Mouse (Mus musculus) testis, postnatal 10 days (tissue): Measurements from ENCODE around the gene Atp2a3.

Experiments used
- DNase-seq: peaks from one replicate; pipeline ENCODE4 v3.0.0; 2021; ENCODE audit warnings: low spot score

Atp2a3 gene

DNA sequence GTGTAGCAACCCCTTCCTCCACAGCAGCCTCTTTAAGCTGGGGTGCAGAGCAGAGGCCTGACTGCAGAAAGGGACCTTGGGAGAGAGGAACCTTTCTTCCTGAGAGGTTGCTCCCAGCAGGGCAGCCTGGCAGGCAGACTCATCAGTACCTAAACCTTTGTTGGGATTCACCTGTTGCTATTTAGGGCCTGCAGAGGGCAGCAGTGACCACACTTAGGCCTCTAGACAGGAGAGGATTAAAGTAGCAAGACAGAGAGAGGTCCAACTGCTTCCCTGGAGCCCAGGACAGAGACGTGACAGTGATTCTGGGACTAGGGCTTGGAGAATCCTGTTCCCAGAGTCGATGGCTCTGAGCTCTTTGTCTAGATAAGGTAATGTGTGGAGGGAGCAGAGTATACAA, 45.4 kb downstream of the Atp2a3 start:
- no peak for DNase-seq

DNA sequence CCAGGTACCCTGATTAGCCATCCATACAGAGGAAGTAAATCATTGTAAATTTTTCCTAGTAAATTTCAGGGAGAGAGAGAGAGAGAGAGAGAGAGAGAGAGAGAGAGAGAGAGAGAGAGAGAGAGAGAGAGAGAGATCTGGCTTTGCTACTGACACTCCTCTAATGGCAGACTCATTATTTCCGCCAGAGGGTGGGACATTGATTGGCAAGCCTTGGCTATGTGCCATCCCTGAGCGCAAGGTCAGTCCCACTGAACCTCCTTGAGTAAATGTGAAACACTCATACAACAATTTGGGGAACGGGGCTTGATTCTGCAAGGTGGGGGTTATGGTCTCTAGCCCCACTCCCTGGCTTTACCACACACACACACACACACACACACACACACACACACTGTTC, 46.1 kb downstream of the Atp2a3 start:
- DNase-seq = no peak

DNA sequence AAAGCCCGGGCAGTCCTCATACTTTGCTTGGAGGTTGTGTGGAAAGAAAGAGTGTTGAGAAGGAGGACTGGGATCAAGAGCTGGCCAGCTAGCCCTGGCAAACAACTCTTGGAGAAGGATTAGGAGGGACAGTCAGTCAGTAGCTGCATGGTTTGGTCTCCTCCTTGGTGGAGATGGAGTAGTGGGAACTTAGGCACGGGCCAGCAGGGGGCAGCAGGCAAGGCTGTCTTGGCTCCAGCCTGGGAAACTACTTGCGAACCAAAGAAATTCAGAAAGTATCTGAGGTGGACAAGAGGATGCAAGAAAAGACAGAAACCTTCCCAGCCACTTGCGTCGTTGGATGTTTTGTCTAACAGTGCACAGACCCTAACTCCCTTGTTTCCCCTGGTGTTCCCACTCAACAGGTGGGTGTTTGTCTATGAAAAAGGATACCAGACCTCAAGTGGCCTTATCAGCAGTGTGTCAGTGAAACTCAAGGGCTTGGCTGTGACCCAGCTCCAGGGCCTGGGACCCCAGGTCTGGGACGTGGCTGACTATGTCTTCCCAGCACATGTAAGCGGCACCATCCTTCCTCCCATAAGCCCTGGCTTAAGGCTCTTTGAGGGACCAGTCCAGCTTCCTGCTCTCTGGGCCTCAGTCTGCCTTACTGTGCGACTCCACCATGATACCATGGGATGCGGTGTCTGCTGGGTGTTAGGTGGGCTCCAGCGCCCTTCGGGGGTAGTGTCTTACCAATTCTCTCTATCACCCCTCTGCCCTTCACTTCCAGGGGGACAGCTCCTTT, 46.9 kb downstream of the Atp2a3 start:
- DNase-seq = peak; percentile 85

DNA sequence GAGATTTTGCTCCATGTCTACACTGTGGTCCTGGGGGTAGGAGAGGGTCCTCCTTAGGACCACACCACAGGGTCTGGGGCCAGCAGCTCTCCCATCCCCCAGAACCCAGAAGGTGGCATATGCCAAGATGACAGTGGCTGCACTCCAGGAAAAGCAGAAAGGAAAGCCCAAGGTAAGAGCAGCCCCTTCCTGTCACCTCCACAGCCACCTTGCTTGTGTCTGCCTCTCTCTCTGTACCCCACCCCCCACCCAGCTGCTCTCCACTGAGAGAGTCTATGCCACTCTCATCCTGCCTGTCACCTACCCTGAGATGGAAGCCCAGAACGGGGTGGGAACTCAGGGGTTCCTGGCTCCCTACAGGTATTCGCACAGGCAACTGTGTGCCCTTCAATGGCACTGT, 47.9 kb downstream of the Atp2a3 start:
- no peak for DNase-seq

DNA sequence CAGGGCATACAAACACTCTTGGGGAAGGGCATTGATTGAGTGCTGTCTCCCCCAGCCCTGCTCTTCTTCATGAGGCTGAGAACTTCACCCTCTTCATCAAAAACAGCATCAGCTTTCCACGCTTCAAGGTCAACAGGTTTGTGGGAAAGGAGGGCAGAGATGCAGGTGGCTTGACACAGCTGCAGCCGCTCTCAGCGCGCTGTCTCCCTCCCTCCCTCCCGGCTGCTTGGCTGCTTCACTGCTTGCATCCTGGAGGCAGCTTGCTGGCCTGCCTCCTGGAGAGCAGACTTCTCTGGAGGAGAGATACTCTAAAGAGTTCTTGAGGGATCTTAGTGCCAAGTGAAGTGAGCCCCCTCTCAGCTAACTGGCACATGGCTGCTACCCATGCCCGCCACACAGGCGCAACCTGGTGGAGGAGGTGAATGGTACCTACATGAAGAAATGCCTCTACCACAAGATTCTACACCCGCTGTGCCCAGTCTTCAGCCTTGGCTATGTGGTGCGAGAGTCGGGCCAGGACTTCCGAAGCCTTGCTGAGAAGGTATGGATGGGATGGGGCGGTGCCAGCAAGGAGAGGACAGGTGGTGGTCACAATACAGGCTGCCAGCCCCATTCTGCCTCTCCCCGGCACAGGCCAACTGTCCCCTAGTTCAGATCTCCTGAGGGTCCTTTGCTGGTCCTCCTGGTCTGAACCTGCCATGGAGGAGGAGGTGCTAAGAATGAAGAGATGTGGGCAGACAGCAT, 48.7 kb downstream of the Atp2a3 start:
- no peak for DNase-seq

DNA sequence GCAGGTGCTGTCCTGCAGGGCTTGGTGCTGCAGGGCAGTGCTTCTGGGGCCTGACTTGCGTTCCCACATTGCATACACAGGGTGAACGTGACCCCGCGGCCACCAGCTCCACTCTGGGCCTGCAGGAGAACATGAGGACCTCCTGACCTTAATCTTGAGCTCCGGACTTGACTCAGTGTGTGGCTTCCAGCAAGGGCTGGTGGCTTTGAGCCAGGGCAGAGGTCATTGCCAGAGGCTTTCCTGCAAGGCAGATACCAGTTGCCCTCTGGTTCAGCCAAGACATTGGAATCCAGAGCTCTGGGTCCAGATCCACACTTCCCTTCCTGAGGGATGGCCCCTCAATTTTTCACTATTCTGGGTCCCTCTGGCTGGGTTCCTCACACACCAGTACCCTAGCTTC, 53.0 kb downstream of the Atp2a3 start:
- no peak for DNase-seq

DNA sequence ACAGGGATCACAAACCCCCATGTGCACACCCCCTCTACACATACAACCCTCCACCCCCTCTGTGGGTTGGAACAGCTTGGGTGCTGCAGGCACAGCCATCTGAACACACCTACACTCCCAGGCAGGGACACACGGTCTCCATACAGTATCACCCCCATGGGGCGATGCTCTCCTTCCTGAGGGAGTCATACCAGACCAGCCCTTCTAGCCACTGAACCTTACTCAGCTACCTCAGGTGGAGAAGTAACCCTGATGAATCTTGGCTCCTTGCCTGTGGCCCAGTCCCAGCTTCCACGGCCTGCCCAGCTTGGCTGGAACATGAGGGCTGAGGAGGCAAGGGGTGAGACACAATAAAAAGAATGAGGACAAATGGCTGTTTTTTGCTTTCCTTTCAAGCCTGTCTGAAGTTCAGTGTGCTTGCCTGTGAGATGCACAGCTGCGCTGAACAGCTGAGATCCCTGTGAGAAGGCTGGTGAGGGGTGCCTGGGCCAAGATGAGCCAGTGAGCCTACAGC, 53.9 kb downstream of the Atp2a3 start:
- no peak for DNase-seq

DNA sequence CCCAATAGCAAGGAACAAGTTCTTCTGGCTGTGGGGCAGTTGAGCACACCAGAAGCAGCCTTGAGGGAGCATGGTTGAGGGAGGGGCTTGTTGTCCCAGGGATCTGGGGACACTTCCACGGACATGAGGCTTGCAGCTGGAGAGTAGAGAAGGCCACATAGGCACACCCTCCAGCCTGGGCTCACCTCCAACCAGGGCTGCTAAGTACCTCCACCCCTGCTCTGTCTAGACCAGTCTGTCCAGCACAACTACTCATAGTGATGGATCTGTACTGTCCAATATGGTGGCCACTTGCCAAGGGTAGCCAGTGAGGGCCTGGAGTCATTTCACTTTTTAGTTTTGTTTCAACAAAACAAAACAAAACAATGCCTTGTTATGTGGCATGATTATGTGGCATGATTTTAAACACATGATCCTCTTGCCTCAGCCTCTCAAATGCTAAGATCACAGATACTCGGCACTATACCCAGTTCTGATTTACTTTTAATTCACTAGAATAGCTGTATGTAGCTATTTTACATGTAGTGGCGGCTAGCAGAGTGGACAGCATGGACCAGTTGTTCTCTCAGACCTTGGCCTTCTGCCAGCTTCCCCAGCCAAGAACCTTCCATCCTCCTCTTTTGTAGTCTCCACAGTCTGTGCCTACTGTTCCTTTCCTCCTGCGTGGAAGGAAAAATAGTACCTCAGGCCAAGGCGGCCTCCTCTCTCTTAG, 54.6 kb downstream of the Atp2a3 start:
- DNase-seq = peak; percentile 82

DNA sequence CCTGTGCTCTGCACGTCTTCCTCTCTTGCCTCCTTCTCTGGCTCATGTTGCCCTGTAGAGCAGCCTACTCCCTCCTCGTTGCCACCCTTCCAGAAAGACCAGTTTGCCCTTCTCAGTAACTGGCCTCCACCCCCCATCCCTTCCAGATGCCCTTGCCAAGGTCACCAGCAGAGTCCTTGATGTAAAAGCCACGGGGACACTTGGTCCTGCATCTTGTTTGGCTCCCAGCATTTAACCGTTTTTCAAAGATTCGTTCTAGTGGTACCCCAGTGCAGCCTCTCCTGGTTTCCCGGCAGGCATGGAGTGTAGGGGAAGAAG, 55.1 kb downstream of the Atp2a3 start:
- no peak for DNase-seq

DNA sequence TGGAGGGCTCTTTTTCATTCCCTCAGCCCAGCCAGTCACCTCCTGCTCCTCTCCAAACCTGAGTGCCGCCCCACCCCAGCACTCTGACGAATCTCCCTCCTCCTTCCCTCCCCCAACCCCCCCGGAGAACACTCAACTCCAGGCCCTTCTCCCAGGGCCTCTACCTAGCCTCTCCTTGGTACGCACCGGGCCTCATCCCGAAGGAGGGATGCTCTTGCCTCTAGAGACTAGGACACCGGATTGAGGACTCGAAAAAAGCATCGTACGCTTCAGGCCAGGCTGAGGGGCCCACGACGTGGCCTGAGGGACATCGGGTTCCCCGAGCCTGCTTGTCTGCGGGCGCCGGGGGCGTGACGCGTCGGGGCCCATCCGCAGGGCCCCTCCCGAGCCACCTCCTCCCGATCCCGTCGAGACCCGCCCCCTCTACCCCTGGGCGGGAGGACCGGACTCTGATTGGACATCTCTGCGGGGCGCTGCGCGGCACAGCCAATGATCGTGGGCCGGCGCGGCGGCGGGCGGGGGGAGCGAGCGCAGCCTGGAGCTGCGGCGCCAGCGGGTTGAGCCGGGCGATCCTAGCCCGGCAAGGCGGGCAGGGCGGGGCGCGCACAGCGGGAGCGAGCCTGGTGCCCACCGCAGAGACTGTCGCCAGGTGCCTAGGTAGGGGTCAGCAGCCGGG, 57.6 kb downstream of the Atp2a3 start, which contains the start of gene Camkk1:
Camkk1 (plus strand) TSS at position 538 of the 676 bp plus-strand sequence.
- DNase-seq = peak; percentile 92

DNA sequence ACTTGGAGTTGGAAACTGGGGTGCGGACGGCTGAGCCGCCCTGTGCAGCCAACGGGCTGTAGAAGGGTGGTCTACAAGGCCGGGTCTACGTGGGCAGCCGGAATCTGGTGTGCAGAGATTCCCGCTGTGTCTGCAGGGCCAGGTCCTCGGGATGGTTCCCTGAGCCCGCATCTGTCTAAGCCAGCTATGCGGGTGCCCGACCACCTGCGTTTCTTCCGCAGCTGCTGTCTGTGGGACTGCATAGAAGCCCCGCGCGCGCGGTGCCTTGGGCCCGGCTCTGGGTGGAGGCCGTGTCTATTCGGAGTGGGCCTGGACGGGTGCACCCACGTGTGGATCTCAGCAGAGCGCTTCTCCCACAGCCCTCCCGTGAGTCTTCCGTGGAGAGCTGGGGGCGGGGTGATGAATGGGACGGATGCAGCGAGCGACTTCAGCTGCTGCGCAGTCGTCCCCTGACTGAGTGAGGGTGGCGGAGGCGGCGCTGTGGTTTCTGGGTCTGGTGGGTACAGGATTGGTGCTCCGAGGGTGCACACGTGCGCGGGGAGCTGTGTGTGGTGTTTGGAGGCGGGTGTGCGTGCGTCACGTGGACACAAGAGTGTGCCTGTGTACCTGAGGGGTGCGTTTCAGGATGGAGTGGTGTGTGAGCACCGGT, 58.3 kb downstream of the Atp2a3 start:
- DNase-seq = no peak

DNA sequence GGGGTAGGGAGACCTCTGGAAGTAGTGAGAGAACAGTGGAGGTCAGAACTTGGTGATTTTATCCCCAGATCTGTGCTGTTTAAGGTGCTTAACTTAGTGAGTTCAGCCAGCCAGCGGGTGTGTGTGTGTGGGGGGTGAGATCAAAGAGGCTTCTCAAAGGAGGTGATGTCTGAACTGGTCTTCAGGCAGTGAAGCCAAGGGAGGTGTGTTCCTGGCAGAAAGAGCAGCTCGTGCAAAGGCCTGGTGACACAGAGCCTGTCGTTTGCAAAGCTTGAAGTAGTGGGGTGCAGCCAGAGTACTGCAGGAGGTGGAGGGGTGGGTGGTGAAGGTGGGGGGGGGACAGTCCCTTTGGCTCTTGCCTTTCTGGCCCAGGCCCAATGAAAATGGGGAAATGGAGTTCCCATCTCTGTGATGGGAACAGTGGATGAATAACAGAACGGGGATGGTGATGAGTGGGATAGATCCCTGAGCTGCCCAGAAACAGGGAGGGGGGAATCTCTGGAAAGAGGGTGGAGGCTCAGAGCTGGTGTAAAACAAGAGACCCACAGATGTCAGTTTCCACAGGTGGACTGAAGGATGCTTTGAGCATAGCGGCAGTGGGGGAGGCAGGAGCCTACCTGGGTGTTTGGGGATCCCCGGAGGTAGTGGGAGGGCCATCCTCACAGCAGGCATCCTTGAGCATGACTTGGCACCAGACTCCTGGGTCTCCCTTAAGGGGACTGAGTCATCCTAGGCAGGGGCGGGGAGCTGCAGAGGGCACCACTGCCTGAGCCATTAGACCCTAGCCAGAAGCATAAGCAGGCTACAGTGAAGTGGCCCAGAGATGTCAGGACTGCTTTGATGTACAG, 60.2 kb downstream of the Atp2a3 start:
- DNase-seq = no peak

DNA sequence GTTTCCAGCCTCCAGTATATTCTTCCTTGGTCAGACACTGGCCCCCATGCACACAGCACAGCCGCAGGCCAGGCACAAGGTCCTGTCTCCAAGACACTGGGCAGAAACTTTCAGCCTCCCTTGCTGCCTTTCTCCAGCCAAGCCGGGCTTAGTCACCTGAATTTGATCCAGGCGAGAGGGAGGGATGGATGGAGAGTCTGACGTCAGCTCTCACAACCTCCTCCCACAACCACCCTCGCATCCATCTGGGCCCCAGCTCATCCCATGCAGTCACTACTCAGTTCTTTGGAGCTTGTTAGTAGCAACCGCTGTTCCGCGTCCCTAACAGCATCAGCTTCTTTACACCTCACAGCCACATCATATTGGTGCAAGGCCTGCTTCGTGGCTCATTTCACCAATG, 62.1 kb downstream of the Atp2a3 start:
- no peak for DNase-seq

DNA sequence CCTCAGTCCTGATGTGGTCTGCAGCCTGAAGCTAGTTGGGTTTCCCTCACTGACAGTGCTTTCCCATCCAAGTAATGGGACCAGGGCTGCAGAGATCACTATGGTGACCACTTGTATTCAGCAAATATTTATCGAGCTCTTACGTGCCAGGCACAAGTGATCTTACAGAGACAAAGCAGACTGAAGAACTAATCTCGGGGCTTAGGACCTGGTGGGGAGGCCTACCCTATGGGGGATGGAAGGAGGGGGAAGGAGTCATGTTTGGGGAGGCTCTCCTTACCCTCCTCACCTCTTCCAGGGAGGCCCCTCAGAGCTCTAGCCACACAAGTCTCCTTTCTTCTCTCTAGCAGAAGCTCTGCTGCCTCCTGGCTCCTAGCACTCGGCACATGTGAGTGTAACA, 62.9 kb downstream of the Atp2a3 start:
- no peak for DNase-seq

DNA sequence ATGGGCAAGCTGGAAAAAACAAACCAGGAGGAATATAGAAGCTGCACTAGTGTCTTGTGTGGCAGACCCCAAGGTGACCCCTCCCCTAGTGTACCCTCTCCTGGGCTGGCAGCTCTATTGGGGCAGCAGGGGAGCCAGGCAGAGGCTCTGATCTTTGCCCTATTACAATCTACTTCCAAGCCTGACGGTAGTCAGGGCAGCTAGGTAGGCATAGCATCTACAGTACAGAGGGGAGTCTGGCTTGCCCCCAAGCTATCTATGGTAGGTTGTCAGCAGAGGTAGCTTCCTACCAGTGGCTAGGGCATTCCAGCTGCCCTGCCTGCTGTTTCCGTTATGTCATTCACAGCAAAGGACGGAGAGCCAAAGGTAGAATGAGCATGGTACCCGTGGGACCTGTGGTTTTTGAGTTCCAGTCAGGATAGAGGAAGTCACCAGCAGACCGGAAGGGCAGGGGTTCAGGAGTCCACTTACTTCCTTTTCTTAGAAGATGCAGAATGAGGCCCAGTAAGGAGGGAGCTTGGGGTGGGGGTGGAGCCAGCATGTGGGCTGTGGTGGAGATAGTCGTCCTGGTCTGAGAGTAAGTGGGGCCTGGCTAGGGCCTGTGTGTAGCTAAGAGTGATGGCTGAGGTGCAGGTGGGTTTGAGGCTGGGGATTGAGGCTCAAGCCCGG, 63.4 kb downstream of the Atp2a3 start:
- no peak for DNase-seq

DNA sequence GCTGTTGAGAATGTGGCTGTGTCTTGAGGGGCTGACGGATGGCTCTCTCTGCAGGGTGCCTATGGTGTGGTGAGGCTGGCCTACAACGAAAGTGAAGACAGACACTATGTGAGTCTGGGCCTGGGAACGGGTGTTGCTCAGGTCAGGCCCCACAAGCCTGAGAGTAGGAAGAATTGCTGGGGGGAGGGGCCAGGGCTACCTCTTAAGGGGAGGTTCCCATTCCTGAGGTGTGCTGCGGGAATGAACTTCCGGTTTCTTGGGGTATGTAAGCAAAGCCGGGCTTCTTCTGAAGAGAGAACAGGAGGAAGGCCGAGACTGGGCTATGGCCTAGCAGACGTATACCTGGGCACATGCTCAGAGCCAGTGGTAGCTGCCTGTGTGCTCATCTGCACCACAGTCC, 66.0 kb downstream of the Atp2a3 start:
- DNase-seq = no peak

DNA sequence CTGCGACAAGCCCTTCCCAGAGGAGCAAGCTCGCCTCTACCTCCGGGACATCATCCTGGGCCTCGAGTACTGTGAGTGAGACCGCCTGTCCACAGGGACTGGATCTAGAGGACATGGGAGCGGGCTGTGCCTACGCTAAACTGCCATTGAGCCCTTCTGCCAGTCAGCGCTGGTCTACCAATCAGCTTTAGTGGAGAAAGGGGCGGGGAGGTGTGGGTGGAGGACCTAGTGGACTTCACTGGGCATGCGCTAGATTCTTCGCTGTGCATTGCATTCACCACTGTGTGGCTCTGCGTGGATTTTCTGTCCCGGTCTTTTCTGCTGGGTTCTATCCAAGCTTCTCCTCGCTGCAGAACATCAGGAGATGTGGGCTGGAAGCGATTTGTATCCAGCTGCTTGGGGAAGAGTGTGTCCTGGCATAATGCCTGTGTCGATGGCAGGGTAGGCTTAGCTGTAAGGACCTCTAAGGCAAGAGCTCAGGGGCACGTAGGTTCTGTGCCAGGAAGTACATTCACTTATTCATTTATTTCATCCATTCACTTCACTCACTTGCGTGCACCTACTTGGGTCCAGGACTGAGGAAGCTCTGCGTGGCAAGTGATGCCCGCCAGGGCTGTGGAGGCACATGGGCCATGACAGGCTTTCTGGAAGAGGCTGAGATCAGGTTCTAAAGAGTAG, 70.0 kb downstream of the Atp2a3 start:
- DNase-seq = peak; percentile 84

DNA sequence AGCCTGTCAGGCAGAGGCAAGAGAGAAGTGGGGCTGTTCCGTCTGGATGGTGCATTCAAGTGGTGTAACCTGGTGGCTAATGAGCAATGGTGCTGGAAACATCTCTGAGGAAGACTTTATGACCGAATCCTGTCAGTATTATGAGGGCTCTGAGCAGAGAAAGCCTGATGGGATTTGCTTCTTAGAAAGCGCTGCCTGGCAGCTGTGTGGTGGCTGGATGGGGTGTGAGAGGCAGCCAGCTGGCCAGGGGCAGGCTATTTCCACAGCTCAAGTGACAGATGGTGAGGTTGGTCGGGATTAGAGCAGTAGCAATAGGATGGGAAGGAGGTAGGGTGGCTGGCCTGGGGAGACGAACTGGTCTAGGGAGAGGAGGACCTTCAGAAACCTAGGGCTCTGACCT, 70.6 kb downstream of the Atp2a3 start:
- DNase-seq = no peak

DNA sequence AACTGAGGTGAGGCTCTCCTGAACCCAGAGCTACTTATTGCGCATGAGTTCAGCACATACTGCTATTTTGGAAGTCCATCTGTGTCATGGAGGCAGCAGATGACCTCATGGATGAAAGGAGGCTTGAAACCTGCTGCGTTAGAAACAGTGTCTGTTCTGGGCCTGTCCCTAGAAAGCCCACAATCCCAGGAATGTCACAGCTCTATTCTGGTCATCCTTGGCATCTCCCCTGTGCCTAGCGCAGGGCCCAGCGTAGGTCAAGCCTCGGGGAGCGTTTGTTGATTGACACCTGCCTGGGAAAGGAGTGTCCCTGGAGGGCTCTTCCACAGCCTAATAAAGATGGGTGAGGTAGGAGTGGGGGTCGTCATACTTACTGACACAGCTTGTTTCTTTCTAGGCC, 75.1 kb downstream of the Atp2a3 start:
- no peak for DNase-seq

DNA sequence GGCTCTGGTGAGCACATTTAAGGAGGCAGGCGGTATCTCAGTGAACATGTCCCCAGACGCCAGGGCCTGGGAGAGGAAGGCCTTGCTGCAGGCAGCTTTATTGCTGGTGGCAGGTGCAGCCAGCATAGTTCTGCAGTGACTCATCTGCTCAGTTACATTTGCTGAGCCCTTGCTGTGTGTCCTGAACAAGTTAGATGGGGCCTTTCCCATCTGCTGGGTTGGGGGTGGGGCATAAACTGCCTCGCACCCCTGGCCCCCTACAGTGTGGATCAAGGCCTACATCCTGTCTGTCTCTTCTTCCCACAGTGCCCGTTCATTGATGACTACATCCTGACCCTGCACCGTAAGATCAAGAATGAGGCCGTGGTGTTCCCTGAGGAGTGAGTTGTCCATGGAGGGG, 75.9 kb downstream of the Atp2a3 start:
- DNase-seq = no peak
